Mouse (Mus musculus) kidney, embryonic 14.5 days (tissue): Measurements from ENCODE around the gene Ovol3. TPM values are rescaled to one million over a fixed set of nuclear protein-coding genes. Genes with fewer than 3 reads are reported as not detected.

ENCODE experiments used
- polyA plus RNA-seq: library from polyadenylated mRNA; unstranded; fragments of >200 nt; fragmentation: Nextera tagmentation; extraction: Ambion mirVana; gene quantifications from 2 replicates; pipeline ENCODE4 v1.2.1, GENCODE M21; 2014

Ovol3 gene
- polyA plus RNA-seq, 1 experiment from 2014 or later, result not detected

Other genes starting within 250 kb of the Ovol3 start
- gene Zfp14, start 184.3 kb downstream of the Ovol3 start, polyA plus RNA-seq, result 2.6 and 4.1 TPM in 2 replicates
- 3.5 and 5.7 TPM in 2 replicates for gene Zfp82, start 162.8 kb downstream of the Ovol3 start, polyA plus RNA-seq
- gene Gm26920, start 145.3 kb downstream of the Ovol3 start, polyA plus RNA-seq, result 0.58 and 1.9 TPM in 2 replicates
- gene Zfp566, start 145.2 kb downstream of the Ovol3 start, polyA plus RNA-seq, result 13.8 and 14.4 TPM in 2 replicates
- gene Zfp260, start 140.9 kb downstream of the Ovol3 start, polyA plus RNA-seq, result 98.2 and 125 TPM in 2 replicates
- 5.2 and 6.1 TPM in 2 replicates for gene Zfp382, start 113.8 kb downstream of the Ovol3 start, polyA plus RNA-seq
- 20.2 and 23.0 TPM in 2 replicates for gene Zfp146, start 66.0 kb downstream of the Ovol3 start, polyA plus RNA-seq
- gene Cox7a1, start 51.6 kb downstream of the Ovol3 start, polyA plus RNA-seq, result 4.5 TPM in 2 replicates
- 83.1 and 120 TPM in 2 replicates for gene Capns1, start 36.9 kb downstream of the Ovol3 start, polyA plus RNA-seq
- gene Polr2i, start 3.8 kb downstream of the Ovol3 start, polyA plus RNA-seq, result 173 and 268 TPM in 2 replicates
- gene Tbcb, start 3.5 kb downstream of the Ovol3 start, polyA plus RNA-seq, result 174 and 199 TPM in 2 replicates
- 0.22 and 0.43 TPM in 2 replicates for gene Thap8, start 44.4 kb upstream of the Ovol3 start, polyA plus RNA-seq
- 7.8 and 11.1 TPM in 2 replicates for gene Wdr62, start 44.7 kb upstream of the Ovol3 start, polyA plus RNA-seq
- gene Clip3, start 56.0 kb upstream of the Ovol3 start, polyA plus RNA-seq, result 30.7 and 51.1 TPM in 2 replicates
- 85.5 and 112 TPM in 2 replicates for gene Alkbh6, start 73.0 kb upstream of the Ovol3 start, polyA plus RNA-seq
- 43.5 and 72.9 TPM in 2 replicates for gene Syne4, start 79.1 kb upstream of the Ovol3 start, polyA plus RNA-seq
- gene E130208F15Rik, start 86.0 kb upstream of the Ovol3 start, polyA plus RNA-seq, result not detected in 2 replicates
- 20.6 and 21.5 TPM in 2 replicates for gene Sdhaf1, start 88.2 kb upstream of the Ovol3 start, polyA plus RNA-seq
- gene Lrfn3, start 127.0 kb upstream of the Ovol3 start, polyA plus RNA-seq, result 5.8 and 7.2 TPM in 2 replicates
- gene Tyrobp, start 178.0 kb upstream of the Ovol3 start, polyA plus RNA-seq, result 23.8 and 26.7 TPM in 2 replicates
- 0.57 and 1.0 TPM in 2 replicates for gene Hcst, start 184.1 kb upstream of the Ovol3 start, polyA plus RNA-seq
- gene Nfkbid, start 186.0 kb upstream of the Ovol3 start, polyA plus RNA-seq, result 1.1 and 1.9 TPM in 2 replicates
- gene Aplp1, start 209.8 kb upstream of the Ovol3 start, polyA plus RNA-seq, result 16.7 and 19.0 TPM in 2 replicates
- gene Kirrel2, start 222.0 kb upstream of the Ovol3 start, polyA plus RNA-seq, result 0.20 and 0.54 TPM in 2 replicates
- 2.7 and 3.0 TPM in 2 replicates for gene Nphs1, start 222.6 kb upstream of the Ovol3 start, polyA plus RNA-seq